Mouse (Mus musculus): ENCODE measurements at regions not wholly inside any gene's neighbourhood (a gene's known extent, or its start where the extent isn't known, plus 50 kb on each side); places are given as distances from the start of the nearest gene placed in this dataset.

GRCm38 (mm10) chr9:115551501-115551900, 241.3 kb upstream of the Stt3b start:
- Histone ChIP-seq H3K4me3 (ENCODE audit: low read length) (no peak overlapping the region), H3K27me3 (ENCODE audit: insufficient read depth, low read length) (no peaks in the 10 kb centered on the region), H3K27ac (no peak overlapping the region), H3K9ac (replicated peaks; ENCODE audit: low read length) (no peak overlapping the region), H3K9me3 (ENCODE audit: low read length) (no peaks in the 10 kb centered on the region), H3K36me3 (ENCODE audit: insufficient read depth, low read length) (no peaks in the 10 kb centered on the region), H3K4me2 (ENCODE audit: low read depth, low read length) (no peak overlapping the region), H3K4me1 (ENCODE audit: insufficient read depth, low read length) (0 out of 2 replicates have a peak, but pooled peaks cover 8% of the 10 kb centered on the region)
- ATAC-seq (no peak), DNase-seq (ENCODE audit: low spot score) (no peak)
- TF ChIP-seq CTCF (IDR thresholded peaks at IDR 0.05; ENCODE audit: low read depth): no peak
- 56% methylated on average over 4 of the region's 4 CpGs for WGBS

DNA sequence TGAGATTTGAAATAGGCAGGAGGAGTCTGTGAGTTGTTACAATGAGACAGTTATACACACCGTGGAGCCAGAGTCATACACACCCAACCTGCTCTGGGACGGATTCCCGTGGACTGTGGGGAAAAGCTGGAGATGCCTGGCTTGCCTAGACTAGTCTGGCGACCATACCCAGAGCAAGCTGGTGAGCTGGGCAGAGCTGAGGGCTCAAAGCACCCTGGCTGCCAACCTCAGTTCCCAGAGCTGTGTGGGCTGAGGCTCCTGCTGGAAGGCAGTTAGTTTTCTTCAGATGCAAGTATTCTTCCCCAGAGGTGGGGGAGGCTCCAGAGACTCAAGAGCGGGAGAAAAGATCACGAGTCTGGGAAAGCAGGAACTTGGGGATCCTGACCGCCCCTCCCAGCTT, 247.9 kb upstream of the Stt3b start:
- TF ChIP-seq CTCF (IDR thresholded peaks at IDR 0.05; ENCODE audit: low read depth): no peak
- no peak for DNase-seq (ENCODE audit: low spot score)
- 93% methylated on average over 7 of the region's 7 CpGs for WGBS

DNA sequence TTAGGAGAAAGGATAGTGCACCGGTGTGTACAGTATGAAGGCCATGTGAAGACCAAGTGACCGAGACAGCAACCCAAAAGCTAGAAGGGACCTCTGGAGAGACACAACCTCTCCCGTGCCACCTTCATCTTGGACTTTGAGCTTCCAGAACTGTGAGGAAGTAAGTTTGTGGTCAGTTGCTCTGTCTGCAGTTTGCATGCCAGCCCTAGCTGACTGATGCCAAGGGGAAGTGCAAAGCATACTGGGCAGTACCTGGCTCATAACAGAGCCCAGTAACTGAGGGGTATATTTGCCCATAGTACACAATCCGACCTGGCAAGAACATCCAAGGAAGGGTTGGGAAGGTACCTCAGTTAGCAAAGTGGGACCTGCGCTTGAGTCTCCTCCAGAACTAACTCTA, 249.3 kb upstream of the Stt3b start:
- H3K36me3 ChIP-seq (ENCODE audit: insufficient read depth, low read length): no peaks in the 10 kb centered on the region
- WGBS: 94% methylated on average over 5 of the region's 5 CpGs
- no peak overlapping the region for H3K4me3 ChIP-seq (ENCODE audit: low read length)
- 0 out of 2 replicates have a peak, but pooled peaks cover 2% of the 10 kb centered on the region for H3K9me3 ChIP-seq (ENCODE audit: low read length)
- ATAC-seq: no peak
- no peak overlapping the region for H3K9ac ChIP-seq (replicated peaks; ENCODE audit: low read length)
- no peak for DNase-seq (ENCODE audit: low spot score)
- no peak overlapping the region for H3K4me2 ChIP-seq (ENCODE audit: low read depth, low read length)
- no peaks in the 10 kb centered on the region for H3K27me3 ChIP-seq (ENCODE audit: insufficient read depth, low read length)
- no peak overlapping the region for H3K27ac ChIP-seq
- no peak for TF ChIP-seq CTCF (IDR thresholded peaks at IDR 0.05; ENCODE audit: low read depth)
- H3K4me1 ChIP-seq (ENCODE audit: insufficient read depth, low read length): no peaks in the 10 kb centered on the region

More for the DNA sequence above, 247.9 kb upstream of the Stt3b start:
- Histone ChIP-seq H3K4me3 (ENCODE audit: low read length) (no peak overlapping the region), H3K36me3 (ENCODE audit: insufficient read depth, low read length) (no peaks in the 10 kb centered on the region), H3K4me2 (ENCODE audit: low read depth, low read length) (no peak overlapping the region), H3K9me3 (ENCODE audit: low read length) (0 out of 2 replicates have a peak, but pooled peaks cover 2% of the 10 kb centered on the region), H3K9ac (replicated peaks; ENCODE audit: low read length) (no peak overlapping the region), H3K4me1 (ENCODE audit: insufficient read depth, low read length) (no peaks in the 10 kb centered on the region), H3K27ac (no peak overlapping the region), H3K27me3 (ENCODE audit: insufficient read depth, low read length) (no peaks in the 10 kb centered on the region)
- no peak for ATAC-seq

GRCm38 (mm10) chr9:115561207-115561606, 251.0 kb upstream of the Stt3b start:
- DNase-seq (ENCODE audit: low spot score) (no peak), ATAC-seq (no peak)
- 90% methylated on average over 6 of the region's 6 CpGs for WGBS
- Histone ChIP-seq H3K4me2 (ENCODE audit: low read depth, low read length) (no peak overlapping the region), H3K9ac (replicated peaks; ENCODE audit: low read length) (no peak overlapping the region), H3K27me3 (ENCODE audit: insufficient read depth, low read length) (no peaks in the 10 kb centered on the region), H3K36me3 (ENCODE audit: insufficient read depth, low read length) (no peaks in the 10 kb centered on the region), H3K27ac (no peak overlapping the region), H3K4me3 (ENCODE audit: low read length) (no peak overlapping the region), H3K9me3 (ENCODE audit: low read length) (0 out of 2 replicates have a peak, but pooled peaks cover 2% of the 10 kb centered on the region), H3K4me1 (ENCODE audit: insufficient read depth, low read length) (no peaks in the 10 kb centered on the region)
- TF ChIP-seq CTCF (IDR thresholded peaks at IDR 0.05; ENCODE audit: low read depth): no peak

GRCm38 (mm10) chr9:115562783-115563182, 252.6 kb upstream of the Stt3b start:
- no peak overlapping the region for H3K27ac ChIP-seq
- H3K4me3 ChIP-seq (ENCODE audit: low read length): no peak overlapping the region
- ATAC-seq (no peak), DNase-seq (ENCODE audit: low spot score) (no peak)
- no peaks in the 10 kb centered on the region for H3K4me1 ChIP-seq (ENCODE audit: insufficient read depth, low read length)
- TF ChIP-seq CTCF (IDR thresholded peaks at IDR 0.05; ENCODE audit: low read depth): no peak
- 0 out of 2 replicates have a peak, but pooled peaks cover 2% of the 10 kb centered on the region for H3K9me3 ChIP-seq (ENCODE audit: low read length)
- H3K9ac ChIP-seq (replicated peaks; ENCODE audit: low read length): no peak overlapping the region
- H3K36me3 ChIP-seq (ENCODE audit: insufficient read depth, low read length): no peaks in the 10 kb centered on the region
- no peaks in the 10 kb centered on the region for H3K27me3 ChIP-seq (ENCODE audit: insufficient read depth, low read length)
- H3K4me2 ChIP-seq (ENCODE audit: low read depth, low read length): no peak overlapping the region
- 57% methylated on average over 4 of the region's 4 CpGs for WGBS

GRCm38 (mm10) chr9:115564366-115564765, 254.1 kb upstream of the Stt3b start:
- 66% methylated on average over 1 of the region's 1 CpGs for WGBS
- Histone ChIP-seq H3K27me3 (ENCODE audit: insufficient read depth, low read length) (no peaks in the 10 kb centered on the region), H3K27ac (no peak overlapping the region), H3K9ac (replicated peaks; ENCODE audit: low read length) (no peak overlapping the region), H3K4me3 (ENCODE audit: low read length) (no peak overlapping the region), H3K36me3 (ENCODE audit: insufficient read depth, low read length) (no peaks in the 10 kb centered on the region), H3K4me1 (ENCODE audit: insufficient read depth, low read length) (no peaks in the 10 kb centered on the region), H3K4me2 (ENCODE audit: low read depth, low read length) (no peak overlapping the region), H3K9me3 (ENCODE audit: low read length) (0 out of 2 replicates have a peak, but pooled peaks cover 2% of the 10 kb centered on the region)
- DNase-seq (ENCODE audit: low spot score): no peak
- no peak for TF ChIP-seq CTCF (IDR thresholded peaks at IDR 0.05; ENCODE audit: low read depth)
- ATAC-seq: no peak

- H3K4me3 ChIP-seq (ENCODE audit: low read length): no peak overlapping the region
- whole genome bisulfite sequencing: 84% methylated on average over 7 of the region's 7 CpGs
- no peaks in the 10 kb centered on the region for H3K36me3 ChIP-seq (ENCODE audit: insufficient read depth, low read length)
- H3K9ac ChIP-seq (replicated peaks; ENCODE audit: low read length): no peak overlapping the region
- DNase-seq (ENCODE audit: low spot score) (no peak), ATAC-seq (no peak)
- H3K9me3 ChIP-seq (ENCODE audit: low read length): no peaks in the 10 kb centered on the region
- no peaks in the 10 kb centered on the region for H3K4me1 ChIP-seq (ENCODE audit: insufficient read depth, low read length)
- no peak overlapping the region for H3K4me2 ChIP-seq (ENCODE audit: low read depth, low read length)
- H3K27ac ChIP-seq: no peak overlapping the region
- no peak for TF ChIP-seq CTCF (IDR thresholded peaks at IDR 0.05; ENCODE audit: low read depth)
- H3K27me3 ChIP-seq (ENCODE audit: insufficient read depth, low read length): no peaks in the 10 kb centered on the region
Observed at GRCm38 (mm10) chr9:115568693-115569334, 258.6 kb upstream of the Stt3b start.

Data from hindbrain, postnatal 0 days (tissue).